Mouse (Mus musculus) embryonic facial prominence, embryonic 13.5 days (tissue): ENCODE measurements around the gene Cpvl. TPM values are rescaled to one million over a fixed set of nuclear protein-coding genes. Genes with fewer than 3 reads are reported as not detected.

Experiments
- ATAC-seq: fragments of 200-750 bp; cut with Nextera tagmentation; 2 replicates; pipeline ENCODE4 v1.8.0; 2017; ENCODE audit warnings: low read depth; ENCODE audit not compliant: insufficient number of reproducible peaks, insufficient read depth, low FRiP score, low TSS enrichment
- H3K27ac ChIP-seq: fragments of 300-500 bp; sonication (generic); 2 replicates; pipeline ENCODE4 v1.5.1; 2015; ENCODE audit warnings: moderate library complexity, mild to moderate bottlenecking, inconsistent platforms
- H3K27me3 ChIP-seq: fragments of 300-500 bp; sonication (generic); 2 replicates; pipeline ENCODE4 v1.6.1; 2015; ENCODE audit warnings: mild to moderate bottlenecking, inconsistent platforms
- H3K36me3 ChIP-seq: fragments of 300-500 bp; sonication (generic); 2 replicates; pipeline ENCODE4 v1.6.1; 2015; ENCODE audit warnings: mild to moderate bottlenecking, inconsistent platforms
- H3K4me1 ChIP-seq: fragments of 300-500 bp; sonication (generic); 2 replicates; pipeline ENCODE4 v1.6.1; 2015; ENCODE audit warnings: inconsistent platforms
- H3K4me2 ChIP-seq: fragments of 300-500 bp; sonication (generic); 2 replicates; pipeline ENCODE4 v1.6.1; 2015; ENCODE audit warnings: moderate library complexity, mild to moderate bottlenecking, inconsistent platforms
- H3K4me3 ChIP-seq: fragments of 300-500 bp; sonication (generic); 2 replicates; pipeline ENCODE4 v1.5.1; 2015; ENCODE audit warnings: mild to moderate bottlenecking, inconsistent platforms
- H3K9ac ChIP-seq: fragments of 300-500 bp; sonication (generic); 2 replicates; pipeline ENCODE4 v1.6.1; 2015; ENCODE audit warnings: mild to moderate bottlenecking, inconsistent platforms
- H3K9me3 ChIP-seq: fragments of 300-500 bp; sonication (generic); 2 replicates; pipeline ENCODE4 v1.6.1; 2016; ENCODE audit warnings: inconsistent platforms
- WGBS: fragments of 180-500 bp; shearing (Covaris S2); methylation state at CpG from one replicate; pipeline ENCODE4 v1.1.7; 2015; ENCODE audit warnings: mixed read lengths; 5-methylcytosine and 5-hydroxymethylcytosine counted together
- polyA plus RNA-seq: library from polyadenylated mRNA; unstranded; fragments of >200 nt; fragmentation: Nextera tagmentation; extraction: Ambion mirVana; gene quantifications from 2 replicates; pipeline ENCODE4 v1.2.1, GENCODE M21; 2015

The Cpvl gene
- polyA plus RNA-seq, 1 experiment from 2014 or later = 0.22 TPM

DNA sequence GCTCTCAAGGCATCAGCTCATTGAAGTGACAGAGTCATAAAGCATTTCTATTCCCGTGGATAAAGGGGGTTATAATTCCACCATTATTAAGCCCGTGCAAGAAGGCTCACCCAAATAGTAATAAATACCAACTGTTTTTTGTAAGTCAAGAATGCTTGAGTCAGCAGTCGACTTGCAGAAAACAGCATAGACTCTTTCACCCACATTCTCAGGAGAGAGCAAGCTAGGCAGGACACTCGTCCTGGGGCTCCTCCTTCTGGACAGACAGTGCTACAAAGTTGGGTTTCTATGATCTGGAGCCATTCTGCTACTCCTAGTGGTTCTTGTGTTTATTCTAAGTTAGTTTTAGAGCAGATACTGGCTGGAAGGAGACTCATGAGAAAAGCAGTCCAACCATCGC, 24.4 kb downstream of the Cpvl start:
- no peak overlapping the region for H3K4me3 ChIP-seq
- peaks cover 10% of the 10 kb centered on the region for H3K27me3 ChIP-seq
- H3K4me1 ChIP-seq = peaks cover 40% of the 10 kb centered on the region
- H3K36me3 ChIP-seq = no peaks in the 10 kb centered on the region
- H3K4me2 ChIP-seq = no peak overlapping the region
- no peak for ATAC-seq
- H3K9ac ChIP-seq = no peak overlapping the region
- 30% methylated on average over 5 of the region's 5 CpGs for WGBS
- H3K27ac ChIP-seq = no peak overlapping the region; the same call in 1 of the 2 replicates
- H3K9me3 ChIP-seq = no peaks in the 10 kb centered on the region

DNA sequence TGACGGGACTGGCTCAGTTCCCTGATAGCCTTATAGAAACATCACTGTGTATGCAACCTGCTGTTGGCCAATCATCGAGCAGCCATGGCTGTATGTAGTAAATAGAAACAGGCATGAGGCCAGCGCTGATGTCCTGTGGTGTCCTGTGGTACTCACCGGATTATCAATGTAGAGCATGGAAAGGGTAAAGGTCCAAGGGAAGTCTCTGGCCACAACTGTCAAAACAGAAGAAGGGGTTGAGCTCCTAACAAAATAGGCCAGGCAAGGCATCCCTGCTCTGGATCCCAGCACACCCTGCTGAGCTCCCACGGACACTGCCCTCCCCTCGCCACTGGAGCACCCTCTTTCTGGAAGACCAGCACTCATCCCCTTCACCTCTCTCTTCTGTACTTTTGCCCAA, 25.1 kb downstream of the Cpvl start:
- ATAC-seq = no peak
- H3K9ac ChIP-seq = no peak overlapping the region
- H3K4me1 ChIP-seq = peaks cover 47% of the 10 kb centered on the region
- no peaks in the 10 kb centered on the region for H3K9me3 ChIP-seq
- WGBS = 91% methylated on average over 6 of the region's 6 CpGs
- H3K27ac ChIP-seq = no peak overlapping the region
- H3K4me2 ChIP-seq = no peak overlapping the region
- peaks cover 10% of the 10 kb centered on the region for H3K27me3 ChIP-seq
- no peaks in the 10 kb centered on the region for H3K36me3 ChIP-seq
- no peak overlapping the region for H3K4me3 ChIP-seq

DNA sequence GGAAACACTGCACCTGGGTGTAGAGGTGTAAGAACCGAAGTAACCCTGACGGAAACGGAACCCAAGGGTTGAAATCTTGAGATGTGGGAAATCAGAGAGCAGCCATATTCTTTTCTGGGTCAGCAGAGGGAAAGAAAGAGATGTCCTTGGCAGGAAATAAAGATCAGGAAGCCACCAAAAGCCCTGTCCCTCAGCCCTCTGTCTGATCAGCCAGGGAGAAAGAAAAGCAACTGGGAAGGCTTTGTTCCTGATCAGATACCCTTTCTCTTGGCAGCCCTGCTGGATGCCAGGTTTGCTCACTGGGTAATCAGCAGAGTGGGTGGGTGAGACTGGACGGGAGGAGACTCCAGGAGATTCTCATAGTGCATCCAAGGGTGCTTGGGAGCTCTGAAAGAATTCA, 27.1 kb downstream of the Cpvl start:
- H3K4me2 ChIP-seq = peak overlapping the region; percentile 29
- ATAC-seq = no peak
- peaks cover 56% of the 10 kb centered on the region for H3K4me1 ChIP-seq
- no peaks in the 10 kb centered on the region for H3K36me3 ChIP-seq
- H3K27me3 ChIP-seq = peaks cover 7% of the 10 kb centered on the region
- H3K9me3 ChIP-seq = no peaks in the 10 kb centered on the region
- peak overlapping the region; percentile 84 for H3K27ac ChIP-seq
- H3K4me3 ChIP-seq = no peak overlapping the region
- 65% methylated on average over 4 of the region's 4 CpGs for WGBS
- no peak overlapping the region for H3K9ac ChIP-seq

DNA sequence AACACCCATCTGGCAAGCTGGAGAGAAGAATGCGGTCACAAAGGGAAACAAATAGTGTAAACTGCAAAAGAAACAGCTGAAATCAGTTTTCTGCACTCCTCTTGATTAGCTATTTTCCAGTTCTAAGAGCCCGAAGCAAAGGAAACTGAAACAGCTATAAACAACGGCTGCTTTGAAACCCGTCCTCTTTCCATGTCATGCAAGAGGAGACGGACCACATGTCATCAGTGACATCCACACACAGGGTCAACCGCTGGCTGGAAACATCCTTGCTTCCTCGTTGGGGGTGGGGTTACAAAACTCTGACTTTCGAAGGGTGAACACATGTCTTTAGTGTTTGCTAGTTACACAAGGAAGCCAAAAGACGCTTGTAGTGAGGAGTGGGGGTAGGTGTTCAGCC, 27.6 kb downstream of the Cpvl start:
- peak overlapping the region; percentile 84 for H3K27ac ChIP-seq
- no peaks in the 10 kb centered on the region for H3K9me3 ChIP-seq
- H3K4me1 ChIP-seq = peaks cover 60% of the 10 kb centered on the region
- H3K27me3 ChIP-seq = peaks cover 7% of the 10 kb centered on the region; the same call in 1 of the 2 replicates
- no peak overlapping the region for H3K4me3 ChIP-seq
- no peak overlapping the region for H3K9ac ChIP-seq
- no peak for ATAC-seq
- no peaks in the 10 kb centered on the region for H3K36me3 ChIP-seq
- WGBS = 18% methylated on average over 9 of the region's 9 CpGs
- peak overlapping the region; percentile 29 for H3K4me2 ChIP-seq

DNA sequence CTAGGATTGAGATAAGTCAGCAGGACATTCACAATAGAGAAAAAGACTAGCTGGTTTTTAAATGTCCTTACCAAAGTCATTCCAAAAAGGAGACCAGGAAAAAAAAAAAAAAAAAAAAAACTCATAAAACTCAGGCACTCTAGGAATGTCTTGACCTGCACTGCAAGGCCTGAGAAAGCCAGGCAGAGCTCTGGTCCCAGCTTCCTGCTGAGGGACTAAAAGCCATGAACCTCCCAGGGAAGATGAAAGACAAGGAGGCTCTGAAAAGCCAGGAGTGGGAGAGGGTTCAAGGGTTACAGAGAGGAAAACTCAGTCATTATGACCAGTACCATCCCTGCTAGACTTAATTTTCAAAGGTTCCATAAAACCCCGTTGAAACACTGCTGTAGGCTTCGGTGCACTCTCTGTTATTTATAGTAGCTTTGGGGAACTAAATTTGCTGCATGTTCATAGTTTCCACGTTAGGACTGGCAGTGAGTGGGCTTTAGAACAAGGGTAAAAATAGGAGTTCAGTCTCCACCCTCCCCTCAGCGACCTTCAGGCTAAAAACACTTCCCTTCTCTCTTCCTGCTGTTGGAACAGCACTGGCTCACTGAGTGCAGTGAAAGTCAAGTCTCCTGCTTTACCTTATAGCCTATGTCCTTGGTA, 30.0 kb downstream of the Cpvl start:
- H3K4me1 ChIP-seq = peaks cover 72% of the 10 kb centered on the region

DNA sequence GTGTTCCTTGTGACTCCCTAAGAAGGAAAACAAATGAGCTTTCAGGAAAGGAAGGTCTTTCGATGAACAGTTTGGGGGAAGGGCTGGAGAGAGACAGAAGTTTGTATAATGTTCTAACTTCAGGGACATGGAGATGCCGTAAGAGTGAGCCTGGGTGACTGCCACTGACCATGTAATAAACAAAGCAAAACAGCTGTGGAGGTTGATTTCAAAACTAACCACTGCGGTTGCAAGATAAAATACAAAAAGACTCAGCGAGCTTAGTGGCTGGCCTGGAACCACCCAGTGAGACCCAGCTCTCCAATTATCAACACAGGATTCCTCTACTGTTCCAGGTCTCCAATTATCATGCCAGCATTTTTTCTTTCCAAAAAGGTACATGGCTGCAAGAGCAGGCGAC, 33.6 kb downstream of the Cpvl start:
- peaks cover 84% of the 10 kb centered on the region for H3K4me1 ChIP-seq
- H3K27me3 ChIP-seq = no peaks in the 10 kb centered on the region; the same call in 1 of the 2 replicates
- WGBS = 51% methylated on average over 5 of the region's 5 CpGs
- H3K27ac ChIP-seq = no peak overlapping the region
- H3K36me3 ChIP-seq = no peaks in the 10 kb centered on the region
- H3K4me2 ChIP-seq = no peak overlapping the region
- H3K9ac ChIP-seq = no peak overlapping the region
- H3K9me3 ChIP-seq = no peaks in the 10 kb centered on the region
- H3K4me3 ChIP-seq = no peak overlapping the region
- no peak for ATAC-seq

More for the DNA sequence above, 30.0 kb downstream of the Cpvl start:
- Histone ChIP-seq H3K9ac (no peak overlapping the region), H3K36me3 (no peaks in the 10 kb centered on the region), H3K4me2 (no peak overlapping the region), H3K27ac (no peak overlapping the region; the same call in 1 of the 2 replicates), H3K27me3 (no peaks in the 10 kb centered on the region; the same call in 1 of the 2 replicates), H3K9me3 (no peaks in the 10 kb centered on the region), H3K4me3 (no peak overlapping the region)
- WGBS = 20% methylated on average over 4 of the region's 4 CpGs
- ATAC-seq = no peak

DNA sequence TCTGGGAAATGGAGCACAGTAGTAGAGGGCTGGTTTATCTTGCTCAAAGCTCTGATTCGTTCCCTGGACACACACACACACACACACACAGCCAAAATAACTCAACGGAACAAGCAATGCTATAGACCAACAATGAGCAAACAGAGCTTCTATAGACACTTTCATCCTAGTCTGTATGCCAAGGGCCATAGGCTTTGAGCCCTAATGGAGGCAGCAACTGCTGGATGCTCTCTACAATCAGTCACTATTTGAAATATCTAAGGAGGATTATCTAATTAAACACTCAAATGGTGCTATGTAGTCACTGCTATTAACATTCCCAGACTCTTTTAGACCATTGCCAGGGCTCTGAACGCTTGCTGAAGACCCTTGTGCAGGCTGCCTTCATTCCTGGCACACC, 34.1 kb downstream of the Cpvl start:
- 0 out of 2 replicates have a peak overlapping the region, but pooled peaks have one; percentile 2 for H3K4me2 ChIP-seq
- H3K4me3 ChIP-seq = no peak overlapping the region
- H3K27ac ChIP-seq = no peak overlapping the region
- WGBS = 39% methylated on average over 3 of the region's 3 CpGs
- H3K36me3 ChIP-seq = no peaks in the 10 kb centered on the region
- no peaks in the 10 kb centered on the region; the same call in 1 of the 2 replicates for H3K27me3 ChIP-seq
- no peak for ATAC-seq
- H3K9ac ChIP-seq = no peak overlapping the region
- no peaks in the 10 kb centered on the region for H3K9me3 ChIP-seq
- peaks cover 84% of the 10 kb centered on the region for H3K4me1 ChIP-seq

DNA sequence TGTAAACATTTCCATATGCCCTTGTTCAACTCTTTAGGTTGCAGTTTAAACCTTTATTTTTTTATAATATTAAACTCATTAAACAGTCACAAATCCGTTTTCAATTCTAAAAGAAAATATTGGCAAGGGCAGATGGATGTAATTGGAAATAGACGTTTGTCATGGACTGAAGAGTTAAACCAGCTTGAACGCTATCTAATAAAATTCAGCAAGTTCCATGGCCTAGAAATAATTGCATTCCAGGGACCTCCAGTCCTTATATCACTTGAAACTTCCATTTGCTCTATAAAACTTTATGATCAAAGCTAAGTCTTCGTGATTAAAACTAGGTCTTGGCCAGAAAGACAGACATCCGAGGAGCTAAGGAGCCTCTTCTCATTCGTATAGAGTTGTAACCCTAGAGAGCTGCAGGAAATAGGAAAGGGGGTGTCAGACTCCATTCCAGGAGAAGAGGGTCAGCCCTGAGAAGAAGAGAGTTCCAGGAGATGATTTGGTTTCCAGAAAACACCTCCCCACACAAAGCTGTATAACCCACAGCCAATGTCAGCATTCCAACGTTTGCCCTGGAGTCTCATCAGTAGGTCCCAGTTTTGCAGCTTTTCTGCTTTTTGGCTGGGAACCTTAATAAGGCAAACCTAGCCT, 36.2 kb downstream of the Cpvl start:
- H3K36me3 ChIP-seq = no peaks in the 10 kb centered on the region
- H3K4me3 ChIP-seq = no peak overlapping the region
- 25% methylated on average over 7 of the region's 7 CpGs for WGBS
- peaks cover 77% of the 10 kb centered on the region for H3K4me1 ChIP-seq
- no peaks in the 10 kb centered on the region for H3K27me3 ChIP-seq
- no peak overlapping the region for H3K9ac ChIP-seq
- no peak for ATAC-seq
- H3K4me2 ChIP-seq = no peak overlapping the region
- no peaks in the 10 kb centered on the region for H3K9me3 ChIP-seq
- H3K27ac ChIP-seq = no peak overlapping the region

DNA sequence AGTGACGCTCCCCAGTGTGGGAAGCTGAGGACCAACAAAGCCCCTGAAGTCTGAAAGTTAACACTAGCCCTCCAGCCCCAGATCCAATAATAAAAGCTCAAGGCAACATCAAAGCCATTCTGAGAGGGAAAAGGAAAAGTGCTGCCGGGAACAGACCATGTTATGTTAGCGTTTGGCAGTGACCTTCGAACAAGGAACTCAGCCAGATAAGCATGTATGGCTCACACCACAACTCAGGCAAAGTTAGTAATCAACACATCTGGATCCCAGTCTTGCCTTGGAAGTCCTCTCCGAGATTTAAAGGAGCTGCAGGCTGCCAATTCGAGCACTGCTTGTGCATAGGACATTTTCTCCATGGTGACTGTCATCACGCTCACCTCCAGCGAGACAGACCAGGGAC, 38.7 kb downstream of the Cpvl start:
- 40% methylated on average over 8 of the region's 8 CpGs for WGBS
- Histone ChIP-seq H3K9me3 (no peaks in the 10 kb centered on the region), H3K4me1 (peaks cover 61% of the 10 kb centered on the region), H3K36me3 (no peaks in the 10 kb centered on the region), H3K4me2 (no peak overlapping the region), H3K27me3 (no peaks in the 10 kb centered on the region), H3K27ac (no peak overlapping the region), H3K4me3 (no peak overlapping the region), H3K9ac (no peak overlapping the region)
- no peak for ATAC-seq

DNA sequence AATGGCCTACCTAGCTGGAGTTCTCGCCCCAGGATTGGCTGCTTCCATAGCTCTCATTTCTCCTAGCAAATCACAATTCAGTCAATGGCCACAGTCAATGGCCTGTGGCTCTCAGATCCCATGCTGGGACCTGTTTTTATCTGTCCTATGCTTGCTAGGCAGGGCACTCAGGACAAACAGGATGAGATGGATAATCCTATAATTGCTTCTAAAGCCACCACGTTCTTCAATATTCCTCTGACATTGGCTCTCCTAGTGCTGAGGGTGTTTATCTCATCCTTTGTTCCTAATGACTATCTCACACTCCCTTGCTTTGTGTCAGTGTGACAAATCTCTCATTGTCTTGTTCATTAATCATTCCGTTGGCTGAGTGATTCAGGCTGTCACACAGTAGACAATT, 39.5 kb downstream of the Cpvl start:
- Histone ChIP-seq H3K9me3 (no peaks in the 10 kb centered on the region), H3K36me3 (no peaks in the 10 kb centered on the region), H3K27ac (no peak overlapping the region), H3K4me2 (no peak overlapping the region), H3K9ac (no peak overlapping the region), H3K4me1 (peaks cover 53% of the 10 kb centered on the region), H3K4me3 (no peak overlapping the region), H3K27me3 (no peaks in the 10 kb centered on the region)
- 45% methylated on average over 3 of the region's 3 CpGs for WGBS
- ATAC-seq = no peak

DNA sequence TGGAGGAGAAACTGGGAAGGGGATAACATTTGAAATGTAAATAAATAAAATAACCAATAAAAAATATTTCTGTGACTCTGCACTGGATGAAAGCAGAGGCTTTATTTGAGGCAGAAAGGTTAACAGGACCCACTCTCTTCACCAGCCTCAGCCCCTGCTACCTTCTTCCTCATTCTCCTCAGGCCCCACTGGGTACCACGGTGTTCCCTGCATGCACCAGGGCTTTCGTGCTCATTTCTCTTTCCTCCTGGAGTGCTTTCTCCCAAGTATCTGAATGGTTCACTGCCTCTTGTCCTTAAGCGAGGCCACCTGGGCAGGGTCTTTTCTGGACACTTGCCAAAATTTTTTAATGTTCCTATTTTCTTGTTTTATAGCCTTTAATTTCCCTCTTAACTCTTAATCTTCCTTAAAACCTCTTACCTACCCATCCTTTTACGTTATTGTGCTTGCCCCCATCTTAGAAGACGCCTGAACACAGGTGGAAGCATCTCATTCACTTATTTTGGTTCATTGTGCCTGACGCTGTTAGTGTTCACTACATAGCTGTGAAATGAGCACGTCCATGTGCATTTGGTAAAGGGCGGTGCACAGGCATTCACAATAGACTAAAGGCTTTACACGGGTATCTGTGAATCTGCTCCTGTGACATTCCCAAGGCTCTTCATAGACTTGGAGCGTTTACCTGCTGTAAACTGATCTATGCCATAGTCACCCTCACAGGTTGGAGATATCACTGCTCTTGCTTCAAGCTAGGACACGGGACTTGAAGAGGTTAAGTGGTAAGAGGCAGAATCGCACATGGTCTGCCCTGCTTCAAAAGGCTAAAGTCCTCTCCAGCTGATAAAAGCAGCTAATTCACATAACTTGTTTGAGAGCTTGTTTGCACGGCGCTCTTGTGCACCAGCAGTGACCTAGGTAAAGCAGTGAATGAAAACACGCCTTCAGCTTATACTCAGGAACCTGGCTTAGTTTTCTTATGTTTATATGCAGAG, 41.0 kb downstream of the Cpvl start:
- H3K4me2 ChIP-seq = no peak overlapping the region
- no peak for ATAC-seq
- H3K27ac ChIP-seq = no peak overlapping the region
- H3K27me3 ChIP-seq = no peaks in the 10 kb centered on the region
- WGBS = 68% methylated on average over 15 of the region's 15 CpGs
- no peaks in the 10 kb centered on the region for H3K9me3 ChIP-seq
- H3K4me1 ChIP-seq = peaks cover 38% of the 10 kb centered on the region
- H3K36me3 ChIP-seq = no peaks in the 10 kb centered on the region
- H3K4me3 ChIP-seq = no peak overlapping the region
- H3K9ac ChIP-seq = no peak overlapping the region
